Mouse (Mus musculus): ENCODE data around the gene Tomm40l.

DNA sequence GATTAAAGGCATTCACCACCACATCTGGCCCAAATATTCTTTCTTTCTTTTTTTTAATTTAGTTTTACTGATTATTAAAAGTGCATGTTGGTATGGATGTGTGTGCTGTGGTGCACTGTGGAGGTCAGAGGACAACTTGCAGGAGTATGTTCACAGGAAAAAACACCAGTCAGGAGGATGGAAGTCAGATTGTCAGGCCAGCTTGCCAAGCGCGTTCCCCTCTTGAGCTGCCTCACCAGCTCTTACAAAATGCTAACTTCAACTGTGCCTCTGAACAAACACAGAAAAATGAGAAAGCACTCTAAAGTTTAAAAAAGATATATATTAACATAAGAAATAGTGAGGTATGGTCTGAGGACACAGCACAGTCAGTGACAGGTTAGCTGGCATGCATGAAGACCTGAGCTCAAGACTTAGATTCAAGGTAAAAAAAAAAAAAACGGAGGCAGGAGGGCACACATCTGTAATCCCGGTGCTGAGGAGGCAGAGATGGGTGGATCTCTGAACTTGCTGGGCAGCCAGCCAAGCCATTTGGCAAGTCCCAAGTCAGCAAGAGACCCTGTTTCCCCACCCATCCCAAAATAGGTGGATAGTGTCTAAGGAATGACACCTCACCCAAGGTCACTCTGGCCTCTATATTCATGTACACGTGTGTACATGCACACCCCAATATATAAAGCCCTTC lies 42.7 kb downstream of the Tomm40l start:
- TF ChIP-seq GATA1 (IDR thresholded peaks at IDR 0.05; ENCODE audit: low read length), result no peak
- no peak for TF ChIP-seq TAL1 (IDR thresholded peaks at IDR 0.05; ENCODE audit: low read length)

All from erythroblast, embryonic 14.5 days (primary cell).